10 mouse cellular contexts compared by ENCODE assay signal in the genomic region with DNA sequence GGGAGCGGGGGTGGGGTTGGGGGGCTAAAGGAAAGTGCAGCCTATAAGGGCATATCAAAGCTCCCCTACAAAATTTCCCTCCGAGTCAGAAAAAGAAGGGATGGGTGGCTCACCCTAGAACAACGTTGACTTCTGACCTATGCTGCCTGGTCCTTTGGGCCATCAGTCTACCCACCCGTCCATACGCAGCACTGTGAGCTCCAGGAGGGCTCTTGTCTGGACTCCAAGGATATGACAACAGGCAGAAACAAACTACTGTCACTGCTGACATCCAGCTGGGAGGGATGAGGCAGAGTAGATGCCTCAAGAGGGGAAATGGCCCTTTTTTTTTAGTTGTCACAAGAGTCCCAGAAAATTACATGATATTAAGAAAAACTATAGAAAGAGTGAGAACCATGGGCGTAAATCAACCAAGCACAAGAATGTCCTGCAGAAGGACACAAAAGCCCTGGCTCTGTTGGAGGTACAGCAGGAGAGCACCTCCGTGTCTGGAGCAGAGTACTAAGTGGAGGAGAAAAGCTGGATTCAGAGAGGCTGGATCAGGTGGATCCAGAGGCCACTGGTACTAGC. TPM values are rescaled to one million over a fixed set of nuclear protein-coding genes. Genes with fewer than 3 reads are reported as not detected.
DNase-seq lines count a peak whose midpoint lies in the region; ATAC-seq and TF ChIP-seq lines count a peak whose summit lies in the region.
"Had no signal": no experiment of that assay in that cellular context is flagged by ENCODE, and none has a peak within 500 bp of the region (broad histone marks: within the 10 kb centered on the region; RNA-seq: fewer than 3 reads in every experiment).

No protein-coding gene starts in this region.

- dilution Hi-C loops in CH12.LX (cut with MboI; ENCODE audit: extremely low pct_ligation_motif_present, extremely low pct_unique_long_range_greater_than_20kb, low sequenced_read_pairs), result no loop called here

- no peak for TF ChIP-seq POLR2A in CH12.LX (IDR thresholded peaks at IDR 0.05; ENCODE audit: low read depth, low read length)

- H3K27ac ChIP-seq in heart, postnatal 0 days (ENCODE audit: low read depth), result no peak overlapping the region
- H3K27ac ChIP-seq in CH12.LX (ENCODE audit: insufficient read depth, low read depth), result no peak overlapping the region
- no peak overlapping the region for H3K27ac ChIP-seq in hindbrain, postnatal 0 days

- no peak overlapping the region for H3K9ac ChIP-seq in heart, postnatal 0 days (replicated peaks; ENCODE audit: low read depth, low read length)
- peak overlapping the region; percentile 11; the same call in 1 of the 2 replicates for H3K9ac ChIP-seq in CH12.LX (ENCODE audit: insufficient read depth, low read depth)
- no peak overlapping the region for H3K9ac ChIP-seq in hindbrain, postnatal 0 days (replicated peaks; ENCODE audit: low read length)

- H3K27me3 ChIP-seq in heart, postnatal 0 days (ENCODE audit: control insufficient read depth, insufficient read depth, low read length), result peaks cover 34% of the 10 kb centered on the region
- H3K27me3 ChIP-seq in CH12.LX (replicated peaks), result peaks cover 2% of the 10 kb centered on the region
- H3K27me3 ChIP-seq in hindbrain, postnatal 0 days (ENCODE audit: insufficient read depth, low read length), result no peaks in the 10 kb centered on the region

- no peak for DNase-seq in heart, postnatal 0 days (ENCODE audit: low spot score)
- no peak for DNase-seq in heart, adult 18-20 months
- DNase-seq in CH12.LX (ENCODE audit: extremely low read depth), result no peak
- DNase-seq in cerebellum, adult 9-11 months, result peak; percentile 67
- DNase-seq in hindbrain, postnatal 0 days (ENCODE audit: low spot score), result no peak
- DNase-seq in gastrocnemius, postnatal 14 days, result no peak
- DNase-seq in B cell, adult 2 months, result no peak
- DNase-seq in ovary, postnatal 10 days (ENCODE audit: low spot score), result no peak
- DNase-seq: gastrocnemius, postnatal 25 days had no signal

- intact Hi-C loops in gastrocnemius, postnatal 14 days (cut with DNase I; ENCODE audit: low total_unique reads), result no loop called here

- H3K79me2 ChIP-seq in CH12.LX (replicated peaks; ENCODE audit: control insufficient read depth, extremely low read depth, insufficient read depth, poor library complexity, severe bottlenecking), result no peaks in the 10 kb centered on the region

- no peak for TF ChIP-seq CTCF in heart, postnatal 0 days (IDR thresholded peaks at IDR 0.05; ENCODE audit: low read depth)
- TF ChIP-seq CTCF in CH12.LX (conservative IDR thresholded peaks at IDR 0.05 in 1 of 2, IDR thresholded peaks at IDR 0.05 in 1 of 2; ENCODE audit: low read depth in 2 of 2, low read length in 2 of 2), result no peak
- TF ChIP-seq CTCF in hindbrain, postnatal 0 days (IDR thresholded peaks at IDR 0.05; ENCODE audit: low read depth), result no peak

- H3K9me3 ChIP-seq in heart, postnatal 0 days (replicated peaks; ENCODE audit: control insufficient read depth, low read length), result no peaks in the 10 kb centered on the region
- no peaks in the 10 kb centered on the region for H3K9me3 ChIP-seq in CH12.LX (replicated peaks; ENCODE audit: low read length)
- no peaks in the 10 kb centered on the region for H3K9me3 ChIP-seq in hindbrain, postnatal 0 days (ENCODE audit: low read length)
- H3K9me3 ChIP-seq: megakaryocyte, embryonic 14.5 days had no signal

- ATAC-seq in heart, postnatal 0 days (ENCODE audit: insufficient read depth, low read depth), result no peak
- ATAC-seq in hindbrain, postnatal 0 days, result no peak

- H3K4me1 ChIP-seq in heart, postnatal 0 days (ENCODE audit: control insufficient read depth, insufficient read depth), result 0 out of 2 replicates have a peak, but pooled peaks cover 5% of the 10 kb centered on the region
- H3K4me1 ChIP-seq in CH12.LX (ENCODE audit: control insufficient read depth in 1 of 2, insufficient read depth in 2 of 2), result peaks cover 13 to 53% of the 10 kb centered on the region in 2 experiments
- H3K4me1 ChIP-seq in hindbrain, postnatal 0 days (ENCODE audit: insufficient read depth, low read length), result no peaks in the 10 kb centered on the region

- TF ChIP-seq EP300 in heart, postnatal 0 days (IDR thresholded peaks at IDR 0.05; ENCODE audit: low read depth), result no peak
- TF ChIP-seq EP300 in CH12.LX (IDR thresholded peaks at IDR 0.05; ENCODE audit: low read length), result no peak

- peak overlapping the region; percentile 9; the same call in 1 of the 2 replicates for H3K4me2 ChIP-seq in heart, postnatal 0 days (ENCODE audit: low read depth, low read length)
- H3K4me2 ChIP-seq in CH12.LX (ENCODE audit: insufficient read depth, low read depth, poor library complexity, severe bottlenecking), result peak overlapping the region; percentile 76; the same call in 1 of the 2 replicates
- peak overlapping the region; percentile 38; the same call in 1 of the 2 replicates for H3K4me2 ChIP-seq in hindbrain, postnatal 0 days (ENCODE audit: low read depth, low read length)

- 48% methylated on average over 7 of the region's 7 CpGs for WGBS in heart, postnatal 0 days
- 41% methylated on average over 7 of the region's 7 CpGs for WGBS in hindbrain, postnatal 0 days

- no peak for TF ChIP-seq RAD21 in CH12.LX (IDR thresholded peaks at IDR 0.05; ENCODE audit: low read depth, low read length)

- in situ Hi-C loops in CH12.LX (cut with MboI; ENCODE audit: low pct_ligation_motif_present, low pct_unique_long_range_greater_than_20kb, low sequenced_read_pairs), result no loop called here

- no peaks in the 10 kb centered on the region for H3K36me3 ChIP-seq in heart, postnatal 0 days (replicated peaks; ENCODE audit: control insufficient read depth, insufficient read depth, low read length)
- no peaks in the 10 kb centered on the region for H3K36me3 ChIP-seq in CH12.LX (replicated peaks in 1 of 2; ENCODE audit: control insufficient read depth in 1 of 2, insufficient read depth in 1 of 2, low read length in 1 of 2)
- H3K36me3 ChIP-seq in hindbrain, postnatal 0 days (ENCODE audit: insufficient read depth, low read length), result no peaks in the 10 kb centered on the region

- no peak overlapping the region for H3K4me3 ChIP-seq in heart, postnatal 0 days (ENCODE audit: low read depth, low read length)
- no peak overlapping the region for H3K4me3 ChIP-seq in CH12.LX (replicated peaks in 1 of 3; ENCODE audit: low read depth in 2 of 3, low read length in 2 of 3, poor library complexity in 1 of 3)
- H3K4me3 ChIP-seq in hindbrain, postnatal 0 days (ENCODE audit: low read length), result peak overlapping the region; percentile 8; the same call in 1 of the 2 replicates
- H3K4me3 ChIP-seq: megakaryocyte, embryonic 14.5 days had no signal

TF ChIP-seq in CH12.LX, 34 proteins besides CTCF, POLR2A, EP300 and RAD21:
- TF ChIP-seq USF2 (conservative IDR thresholded peaks at IDR 0.05; ENCODE audit: low read depth, low read length) (no peak), ZMIZ1 (IDR thresholded peaks at IDR 0.05; ENCODE audit: low read depth, low read length) (no peak), SMC3 (IDR thresholded peaks at IDR 0.05; ENCODE audit: low read depth, low read length) (no peak), GABPA (IDR thresholded peaks at IDR 0.05; ENCODE audit: insufficient replicate concordance, low read depth, low read length) (no peak), PAX5 (IDR thresholded peaks at IDR 0.05; ENCODE audit: low read length) (no peak), RCOR1 (conservative IDR thresholded peaks at IDR 0.05; ENCODE audit: low read depth, low read length) (no peak), SIN3A (IDR thresholded peaks at IDR 0.05; ENCODE audit: low read length) (no peak), CHD1 (IDR thresholded peaks at IDR 0.05; ENCODE audit: low read depth, low read length) (no peak), ELF1 (IDR thresholded peaks at IDR 0.05; ENCODE audit: low read depth, low read length) (no peak), JUN (IDR thresholded peaks at IDR 0.05; ENCODE audit: insufficient read depth, low read depth, low read length) (no peak), BHLHE40 (IDR thresholded peaks at IDR 0.05; ENCODE audit: low read depth, low read length) (no peak), USF1 (IDR thresholded peaks at IDR 0.05; ENCODE audit: low read depth, low read length) (no peak), NELFE (IDR thresholded peaks at IDR 0.05; ENCODE audit: low read depth, low read length) (no peak)

RNA-seq across cellular contexts. Expression of gene Tbata, which starts 4.6 kb away (rescaled TPM):
- not detected in 2 replicates for total RNA-seq in heart, postnatal 0 days (2014; rRNA removed; ENCODE audit: low replicate concordance)
- polyA plus RNA-seq in heart, postnatal 0 days (2015; fragmentation: Nextera tagmentation; extraction: Ambion mirVana), result 0.16 and 0.36 TPM in 2 replicates
- total RNA-seq in heart, adult 18-20 months (2021), result not detected
- total RNA-seq in CH12.LX (2012; rRNA removed) (0.17 TPM in 1 of 2 replicates, not detected in the other), CH12.LX (2014; rRNA removed) (not detected in 2 replicates)
- 0.73 TPM in 1 of 2 replicates, not detected in the other for polyA plus RNA-seq in CH12.LX (2012; ENCODE audit: insufficient read length, low read depth)
- total RNA-seq in hindbrain, postnatal 0 days (2014; rRNA removed), result 1.5 and 1.6 TPM in 2 replicates
- polyA plus RNA-seq in hindbrain, postnatal 0 days (2015; fragmentation: Nextera tagmentation; extraction: Ambion mirVana), result 4.8 and 6.2 TPM in 2 replicates
- not detected for total RNA-seq in gastrocnemius, postnatal 14 days (2021)
- total RNA-seq: gastrocnemius, postnatal 25 days had no signal

RNA-seq across cellular contexts. Expression of gene Sgpl1, which starts 28.8 kb away (rescaled TPM):
- total RNA-seq in heart, postnatal 0 days (2014; rRNA removed; ENCODE audit: low replicate concordance), result 23.9 and 36.3 TPM in 2 replicates
- 14.8 and 16.7 TPM in 2 replicates for polyA plus RNA-seq in heart, postnatal 0 days (2015; fragmentation: Nextera tagmentation; extraction: Ambion mirVana)
- total RNA-seq in heart, adult 18-20 months (2021), result 10 to 100 TPM; 16.6 to 22.3 TPM
- total RNA-seq in CH12.LX (2012; rRNA removed) (40.6 and 48.3 TPM in 2 replicates), CH12.LX (2014; rRNA removed) (52.1 and 56.6 TPM in 2 replicates)
- 55.4 and 57.2 TPM in 2 replicates for polyA plus RNA-seq in CH12.LX (2012; ENCODE audit: insufficient read length, low read depth)
- total RNA-seq in hindbrain, postnatal 0 days (2014; rRNA removed), result 52.1 and 57.1 TPM in 2 replicates
- polyA plus RNA-seq in hindbrain, postnatal 0 days (2015; fragmentation: Nextera tagmentation; extraction: Ambion mirVana), result 36.1 and 36.8 TPM in 2 replicates
- total RNA-seq in gastrocnemius, postnatal 14 days (2021), result 10 to 100 TPM; 11.3 to 14.6 TPM

Comparison
In these comparisons a context has a peak if more than half of its experiments do, and no peak if none do; other contexts are left out.
1. H3K4me2 ChIP-seq: peak in every context shown above with its lines; median percentile 76 in CH12.LX; 38 in hindbrain, postnatal 0 days; 9 in heart, postnatal 0 days.